Mouse (Mus musculus): ENCODE measurements around the gene Capn8.

- TF ChIP-seq CTCF (IDR thresholded peaks at IDR 0.05; ENCODE audit: low read depth), result no peak
- no peak for TF ChIP-seq EP300 (optimal IDR thresholded peaks at IDR 0.05)
Measured at GRCm38 (mm10) chr1:182585162-182585840, 20.5 kb downstream of the Capn8 start.

Measured in stomach, postnatal 0 days (tissue).